Mouse (Mus musculus) CH12F3 (cell line): ENCODE measurements around the gene Gm20388.

ENCODE experiments used
- in situ Hi-C: fragments of 300-500 bp; cut with MboI; formaldehyde crosslinking; loops from 2 replicates; pipeline ENCODE4 v1.14.3; 2020; ENCODE audit warnings: low sequenced_read_pairs

Gene Gm20388

GRCm38 (mm10) chr8:122665667-122666316 is 2755.2 kb downstream of the Gm20388 start:
- in situ Hi-C loops = no loop called here

DNA sequence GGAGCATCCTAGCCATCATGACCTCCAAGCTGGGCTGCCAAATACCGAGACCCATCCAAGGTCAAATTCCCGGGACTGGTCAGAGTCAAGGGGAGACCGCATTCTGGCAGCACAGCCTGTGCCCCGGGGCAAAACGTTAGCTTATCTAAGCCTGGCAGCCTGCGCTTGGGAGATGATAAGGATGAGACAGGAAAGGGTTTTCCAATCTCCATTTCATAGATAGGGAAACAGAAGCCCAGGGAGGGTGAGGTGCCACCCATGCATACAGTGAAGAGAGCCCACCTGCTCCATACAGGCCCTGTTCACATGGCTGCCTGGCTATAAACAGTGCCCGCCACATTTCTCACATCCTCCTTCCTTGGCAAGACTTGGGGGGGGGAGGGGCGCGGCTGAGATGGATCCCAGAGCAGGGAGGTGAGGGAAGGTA is 2755.7 kb downstream of the Gm20388 start:
- in situ Hi-C loops = no loop called here

- in situ Hi-C loops = no loop called here
These were observed 2756.2 kb downstream of the Gm20388 start for GRCm38 (mm10) chr8:122666827-122667226.

- in situ Hi-C loops = no loop called here
These were observed 2757.2 kb downstream of the Gm20388 start for GRCm38 (mm10) chr8:122667854-122668253.

GRCm38 (mm10) chr8:122669370-122669769 is 2758.7 kb downstream of the Gm20388 start:
- in situ Hi-C loops = no loop called here

DNA sequence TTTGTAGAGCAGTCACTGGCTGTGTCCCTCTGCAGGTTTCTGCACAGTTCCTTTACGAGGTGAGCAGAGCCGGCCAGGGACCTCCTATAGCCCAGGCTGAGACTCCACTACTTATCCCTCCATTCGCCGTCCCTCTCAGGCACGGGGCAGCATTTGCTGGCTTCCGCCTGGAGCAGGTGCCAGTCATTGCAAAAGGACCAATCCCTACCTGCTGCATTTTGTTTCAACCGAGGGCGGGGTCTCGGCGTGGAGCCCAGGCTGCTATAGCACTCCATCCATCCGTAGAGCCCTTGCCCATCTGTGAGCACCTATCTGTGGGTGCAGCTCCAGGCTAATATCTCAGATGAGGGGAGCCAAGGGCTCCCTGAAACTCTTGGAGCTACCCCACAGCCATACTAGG is 2759.4 kb downstream of the Gm20388 start:
- in situ Hi-C loops = no loop called here

GRCm38 (mm10) chr8:122670718-122671117 is 2760.1 kb downstream of the Gm20388 start:
- in situ Hi-C loops = no loop called here

DNA sequence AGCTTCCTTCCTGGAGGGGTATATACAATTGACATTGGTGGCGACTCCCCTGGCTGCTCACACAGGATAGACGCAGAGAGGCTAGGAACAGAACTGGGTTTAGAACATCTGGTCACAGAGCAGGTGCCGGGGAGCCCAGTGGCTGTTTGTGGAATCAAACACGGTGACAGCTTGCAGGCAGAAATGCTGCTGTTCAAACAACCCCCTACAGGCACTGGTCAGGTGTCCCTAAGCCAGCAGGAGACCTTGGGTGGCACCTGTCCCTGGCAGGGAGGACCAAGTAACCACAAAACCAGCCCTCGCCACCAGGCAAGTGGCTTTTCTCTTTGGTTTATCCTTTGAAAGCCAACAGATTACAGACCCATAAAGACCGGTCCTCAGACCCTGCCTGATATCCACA is 2761.3 kb downstream of the Gm20388 start:
- in situ Hi-C loops = no loop called here

- in situ Hi-C loops = no loop called here
These were observed 2763.3 kb downstream of the Gm20388 start for GRCm38 (mm10) chr8:122673989-122674388.

DNA sequence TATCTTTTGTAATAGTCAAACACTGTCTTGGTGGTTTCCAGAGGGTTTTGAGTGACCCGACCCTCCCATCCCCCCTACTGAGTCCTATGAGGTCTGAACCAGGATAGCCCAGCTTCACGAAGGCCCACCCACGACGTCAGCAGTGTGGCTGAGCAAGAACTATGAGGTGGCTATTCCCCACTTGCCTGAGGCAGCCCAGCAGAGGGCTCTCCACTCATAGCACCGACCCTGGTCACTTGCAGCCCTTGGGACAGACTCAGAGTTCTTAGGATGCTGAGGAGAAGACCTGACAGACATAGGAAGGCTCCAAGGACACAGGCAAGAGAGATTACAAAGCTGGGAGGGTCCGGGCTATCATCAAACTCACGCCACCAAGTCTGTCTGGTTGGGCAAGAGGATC is 2764.4 kb downstream of the Gm20388 start:
- in situ Hi-C loops = no loop called here

GRCm38 (mm10) chr8:122675596-122676420 is 2765.2 kb downstream of the Gm20388 start:
- in situ Hi-C loops = no loop called here

GRCm38 (mm10) chr8:122676621-122677480 is 2766.2 kb downstream of the Gm20388 start:
- in situ Hi-C loops = no loop called here

- in situ Hi-C loops = no loop called here
These were observed 2766.9 kb downstream of the Gm20388 start for GRCm38 (mm10) chr8:122677481-122678021.

GRCm38 (mm10) chr8:122678061-122678895 is 2767.6 kb downstream of the Gm20388 start:
- in situ Hi-C loops = no loop called here

GRCm38 (mm10) chr8:122678896-122679210 is 2768.2 kb downstream of the Gm20388 start:
- in situ Hi-C loops = no loop called here

GRCm38 (mm10) chr8:122679325-122679920 is 2768.8 kb downstream of the Gm20388 start:
- in situ Hi-C loops = no loop called here

- in situ Hi-C loops = no loop called here
These were observed 2769.5 kb downstream of the Gm20388 start for GRCm38 (mm10) chr8:122680171-122680570.

DNA sequence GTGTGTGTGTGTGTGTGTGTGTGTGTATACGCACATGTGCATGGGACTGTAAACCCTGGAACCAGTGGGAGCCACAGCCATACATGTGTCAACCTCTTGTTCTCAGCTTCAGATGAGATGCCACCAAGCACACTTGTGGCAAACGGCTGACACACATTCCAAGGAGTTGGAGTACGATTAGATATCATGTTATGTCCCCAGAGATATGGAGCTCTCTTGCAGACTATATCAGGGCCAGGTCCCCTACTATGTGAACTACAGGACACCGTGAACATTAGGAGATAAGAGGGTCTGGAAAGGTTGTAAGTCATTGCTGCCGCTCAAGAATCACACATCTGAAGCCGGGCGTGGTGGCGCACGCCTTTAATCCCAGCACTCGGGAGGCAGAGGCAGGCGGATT is 2772.2 kb downstream of the Gm20388 start:
- in situ Hi-C loops = no loop called here

DNA sequence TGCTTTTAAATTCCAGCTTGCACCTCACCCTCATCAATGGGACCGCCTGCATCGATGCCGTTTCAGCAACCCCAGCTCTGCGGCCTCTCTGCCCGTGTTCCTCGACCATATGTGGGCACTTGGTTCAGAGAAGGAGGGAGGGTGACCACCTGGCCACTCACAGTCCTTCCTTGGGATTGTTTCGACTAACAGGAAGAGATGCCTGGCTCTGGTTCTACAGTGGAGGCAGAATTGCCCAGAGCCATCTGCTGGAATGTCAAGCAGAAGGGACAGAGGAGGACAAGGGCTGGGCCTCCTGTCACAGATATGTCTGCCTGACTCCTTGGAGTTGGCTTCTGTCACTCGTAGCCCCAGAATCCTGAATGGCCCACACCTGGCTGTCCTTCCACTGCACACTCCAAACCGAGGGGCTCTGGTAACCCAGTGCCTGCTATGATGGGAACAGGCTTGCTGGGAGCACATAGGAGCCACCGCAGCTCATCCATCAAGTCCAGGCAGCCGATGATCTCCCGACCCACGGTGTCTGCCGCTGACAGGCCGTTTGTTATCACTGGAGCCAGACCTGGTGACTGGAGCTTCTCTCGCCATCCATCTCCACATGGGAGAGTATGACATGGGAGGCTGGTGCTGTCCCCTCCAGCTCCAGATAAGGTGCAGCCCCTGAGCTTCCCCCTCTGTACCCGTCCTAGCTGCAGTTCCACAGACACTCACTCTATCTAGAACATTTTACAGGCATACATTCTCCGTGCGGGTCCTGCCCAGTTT is 2774.6 kb downstream of the Gm20388 start:
- in situ Hi-C loops = no loop called here
